Mouse (Mus musculus) frontal cortex, postnatal 25 days (tissue): Measurements from ENCODE around the gene Cpn2.

ENCODE experiments used
- DNase-seq, 2 experiments: peaks; one replicate each; pipeline ENCODE4 v3.0.0; 2022; ENCODE audit warnings: low spot score in 2 of 2

The Cpn2 gene

DNA sequence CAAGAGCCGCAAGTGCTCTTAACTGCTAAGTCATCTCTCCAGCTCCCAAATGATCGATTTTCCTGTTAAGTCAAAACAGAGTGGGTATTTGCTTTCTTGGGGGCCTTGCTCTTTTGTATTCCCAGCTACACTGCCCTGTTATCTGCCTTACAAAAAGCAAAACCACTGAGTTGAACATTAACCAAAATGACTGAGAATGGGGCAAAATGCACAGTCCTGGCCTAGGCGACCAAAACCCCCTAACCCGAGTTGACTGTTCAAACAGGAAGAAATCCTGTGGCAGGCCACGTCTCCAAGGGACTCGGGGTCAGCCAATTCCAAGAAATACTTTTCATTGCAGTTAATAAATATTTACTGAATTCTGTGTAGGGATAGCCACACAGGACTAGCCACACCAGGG, 28.5 kb downstream of the Cpn2 start:
- no peak for DNase-seq

DNA sequence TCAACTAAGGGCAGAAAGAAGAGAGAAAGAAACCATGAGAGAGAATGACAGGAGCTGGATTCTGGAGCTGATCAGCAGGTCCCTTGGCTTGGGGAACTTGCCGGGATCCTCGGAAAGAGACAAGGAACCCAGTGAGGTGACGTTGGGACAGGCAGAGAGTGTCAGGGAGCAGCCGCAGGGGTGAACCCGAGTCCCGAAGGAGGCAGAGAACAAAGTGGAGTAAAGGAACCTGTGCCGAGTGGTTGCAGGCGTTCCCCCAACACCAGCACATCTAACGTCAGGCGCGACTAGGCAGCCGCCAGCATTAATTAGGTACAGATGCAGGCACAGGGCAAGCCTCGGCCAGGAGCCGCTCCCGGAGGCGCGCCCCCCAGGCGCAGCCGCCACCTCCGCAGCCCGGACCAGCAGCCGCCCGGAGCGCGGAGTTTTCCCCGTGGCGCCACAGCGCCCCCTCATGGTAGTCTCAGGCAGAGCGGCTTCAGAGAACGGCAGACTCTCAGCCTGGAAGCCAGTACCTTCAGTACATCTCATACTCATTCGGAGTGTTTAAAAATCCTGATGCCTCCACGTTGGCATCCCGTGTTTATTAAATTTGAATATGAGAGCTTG, 31.1 kb downstream of the Cpn2 start:
- peak; percentile 77 to 79 for DNase-seq

DNA sequence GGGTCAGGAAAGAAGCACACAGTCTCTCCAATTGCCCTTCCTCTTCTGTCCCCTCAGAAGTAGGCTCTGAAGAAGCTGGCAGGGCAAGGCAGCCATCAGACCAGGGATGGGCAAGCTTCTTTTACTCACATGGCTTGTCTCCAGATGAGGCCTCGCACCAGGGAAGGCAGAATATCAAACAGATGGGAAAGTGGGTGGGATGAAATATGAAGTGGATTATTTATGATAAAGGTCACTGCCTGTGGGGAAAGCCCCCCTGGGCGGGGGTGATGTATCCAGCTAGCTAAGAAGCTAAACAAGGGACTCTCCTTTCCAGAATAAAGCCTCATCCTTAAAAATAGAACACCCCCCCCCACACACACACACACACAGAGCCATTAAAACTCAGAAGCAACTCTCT, 31.7 kb downstream of the Cpn2 start:
- DNase-seq: no peak

DNA sequence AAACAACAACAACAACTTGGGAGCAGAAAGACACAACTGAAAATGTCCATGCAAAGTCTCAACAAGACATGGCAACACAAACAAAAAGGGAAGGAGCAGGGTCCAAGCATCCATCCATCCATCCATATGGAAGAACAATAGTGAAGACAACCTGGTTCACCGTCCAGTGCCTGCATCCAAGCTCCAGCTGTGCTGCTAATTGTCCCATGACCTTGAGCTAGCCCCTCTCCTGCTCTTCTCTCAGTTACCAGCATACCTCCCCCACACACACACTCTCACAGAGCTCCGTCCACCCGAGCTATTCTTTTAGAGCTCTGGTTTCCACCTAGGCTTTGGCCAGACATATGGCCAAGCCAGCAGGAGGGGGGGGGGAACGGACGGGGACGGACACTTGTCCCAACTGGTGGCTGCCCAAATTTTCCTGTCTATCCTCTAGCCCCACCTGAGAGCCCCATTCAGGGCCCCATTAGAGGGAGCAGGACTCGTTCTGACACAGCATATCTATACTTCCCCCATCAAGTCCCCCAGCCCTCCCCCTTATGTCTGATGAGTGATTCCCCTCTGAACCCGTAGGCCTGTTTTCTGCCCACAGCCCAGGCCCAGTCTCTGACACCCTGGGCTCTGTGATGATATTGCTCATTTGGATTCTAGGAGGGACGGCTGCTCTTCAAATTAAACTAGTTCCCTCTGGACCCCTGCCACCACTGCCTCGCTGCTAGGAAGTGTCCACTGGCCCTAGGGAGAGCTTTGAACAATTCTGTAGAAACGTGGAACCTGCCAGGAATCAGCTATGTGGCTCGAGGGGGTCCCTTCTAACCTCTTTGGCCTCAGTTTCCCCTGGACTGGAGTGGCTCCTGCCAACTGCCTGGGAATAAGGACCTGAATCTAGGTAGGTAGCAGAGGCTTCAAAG, 32.4 kb downstream of the Cpn2 start:
- DNase-seq: no peak

DNA sequence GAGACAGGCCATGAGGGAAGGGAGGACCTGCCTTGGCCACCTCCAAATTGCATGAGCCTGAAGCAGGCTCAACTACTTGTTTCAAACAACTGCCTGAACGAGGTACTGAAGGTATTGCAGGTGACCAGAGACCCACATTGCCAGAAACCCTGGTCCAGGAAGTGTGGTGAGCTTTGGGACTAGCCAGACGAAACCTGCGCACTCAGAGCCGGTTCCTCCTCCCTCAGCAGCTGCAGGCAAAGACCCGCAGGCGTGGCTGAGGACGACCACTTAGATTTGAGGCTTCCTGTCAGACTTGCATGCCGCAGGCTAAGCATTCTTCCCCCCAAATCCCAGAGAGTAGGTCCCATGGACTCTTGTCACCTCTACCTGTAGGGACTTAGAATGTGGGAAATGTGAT, 33.2 kb downstream of the Cpn2 start:
- no peak for DNase-seq

DNA sequence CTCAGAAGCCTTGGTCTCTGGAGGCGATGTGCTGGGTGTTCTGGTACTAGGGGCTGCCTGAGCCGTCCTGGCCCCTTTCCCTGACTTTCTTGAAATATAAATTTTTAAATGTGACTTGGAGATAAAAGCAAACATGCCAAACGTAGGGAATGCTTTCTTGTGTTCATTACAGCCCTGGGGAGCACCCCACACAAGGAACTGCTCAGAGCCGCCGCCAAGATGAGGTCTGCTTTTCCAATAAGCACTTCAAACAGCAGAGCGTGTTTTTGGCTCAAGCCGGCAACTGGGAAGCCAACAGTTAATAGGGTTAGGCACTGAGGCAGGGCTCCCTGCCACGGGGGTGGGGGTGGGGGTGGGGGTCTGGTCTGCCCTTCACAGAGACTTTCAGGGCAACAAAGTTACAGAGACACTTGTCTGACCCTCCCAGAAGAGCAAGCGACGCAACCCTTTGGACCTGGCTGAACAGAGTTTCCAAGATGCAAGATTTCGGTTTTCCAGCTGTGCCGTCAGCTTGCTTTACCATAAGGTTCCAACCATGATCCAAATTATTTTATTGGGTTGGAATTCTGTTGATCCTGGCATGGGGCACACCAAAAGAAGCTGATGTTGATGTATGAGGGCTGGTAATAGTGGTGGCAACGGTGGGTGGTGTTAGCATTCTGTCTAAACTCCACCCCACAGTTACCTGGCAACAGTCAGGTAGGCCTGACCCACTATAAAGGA, 35.3 kb downstream of the Cpn2 start:
- DNase-seq: no peak

DNA sequence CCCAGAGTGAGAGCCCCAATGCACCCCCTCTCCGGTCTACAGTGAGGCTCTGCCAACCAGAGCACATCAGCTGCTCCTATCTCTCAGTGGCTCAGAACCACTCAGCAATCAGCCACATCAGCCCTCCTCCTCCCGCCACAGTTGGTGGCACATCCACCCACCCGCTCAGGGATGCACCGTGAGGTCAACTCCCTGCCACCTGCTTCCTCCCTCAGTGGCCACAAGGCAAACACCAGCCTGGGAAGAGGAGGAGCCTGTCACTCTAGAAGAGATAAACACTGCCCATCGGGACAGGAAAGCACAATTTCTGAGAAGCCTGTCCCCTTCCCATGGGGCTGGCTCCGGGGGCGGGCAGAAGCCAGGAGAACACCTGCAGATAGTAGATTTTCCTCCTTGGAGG, 39.9 kb downstream of the Cpn2 start:
- DNase-seq: no peak

DNA sequence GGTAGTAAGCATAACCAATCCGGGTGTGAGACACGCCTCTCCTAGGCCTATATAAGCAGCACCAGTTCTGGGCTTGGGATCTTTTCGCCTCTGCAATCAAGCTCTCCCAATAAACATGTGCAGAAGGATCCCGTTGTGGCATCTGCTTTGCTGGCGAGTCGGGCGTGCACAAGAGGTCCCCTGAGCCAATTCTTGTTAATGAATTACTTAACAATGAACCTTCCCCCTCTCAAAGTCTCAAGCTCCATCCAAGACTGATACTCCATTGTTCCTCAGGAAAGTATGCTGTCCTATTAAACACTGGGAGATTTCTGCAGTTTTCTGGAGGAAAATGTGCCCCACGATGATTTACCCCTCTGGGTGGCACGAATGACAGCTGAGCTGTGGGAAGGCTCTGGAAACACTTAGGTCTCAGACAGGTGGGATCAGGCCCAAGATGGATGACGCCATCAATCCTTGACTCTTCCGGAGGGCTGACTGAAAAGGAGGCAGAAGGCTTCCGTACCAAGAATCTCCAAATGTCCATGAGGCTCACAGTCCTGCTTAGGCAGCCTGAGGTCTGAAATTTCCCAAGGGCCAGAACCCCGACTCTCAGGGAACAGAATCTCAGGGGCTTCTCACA, 46.0 kb downstream of the Cpn2 start:
- no peak for DNase-seq

DNA sequence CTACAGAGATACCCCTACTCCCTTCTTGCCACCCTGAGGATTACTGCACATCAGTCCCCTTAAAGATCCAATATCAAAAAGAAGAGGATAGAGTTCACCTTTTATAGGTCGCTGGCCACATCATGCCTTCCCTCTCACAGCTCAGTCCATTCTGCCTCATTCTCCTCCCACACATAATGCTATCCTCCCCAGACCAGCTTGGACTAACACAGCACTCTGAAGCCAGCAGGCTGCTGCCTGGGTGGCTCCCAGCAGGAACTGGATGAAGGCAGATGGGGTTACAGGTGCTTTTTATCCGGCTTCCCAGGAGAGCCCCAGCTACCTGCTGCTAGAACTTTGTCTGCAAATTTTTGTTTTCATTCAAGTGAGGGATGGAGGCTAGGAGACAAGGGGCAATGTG, 51.5 kb downstream of the Cpn2 start:
- DNase-seq: no peak

DNA sequence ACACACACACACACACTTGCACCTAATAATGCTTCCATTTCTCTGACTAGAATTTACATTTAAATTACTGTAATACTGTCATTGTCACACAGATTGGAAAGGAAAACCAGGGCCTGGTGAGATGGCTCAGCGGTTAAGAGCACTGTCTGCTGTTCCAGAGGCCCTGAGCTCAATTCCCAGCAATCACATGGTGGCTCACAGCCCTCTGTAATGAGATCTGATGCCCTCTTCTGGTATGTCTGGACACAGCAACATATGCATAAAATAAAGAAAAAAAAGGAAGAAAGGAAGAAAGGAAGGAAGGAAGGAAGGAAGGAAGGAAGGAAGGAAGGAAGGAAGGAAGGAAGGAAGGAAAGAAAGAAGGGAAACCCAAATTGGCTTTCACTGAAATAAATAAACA, 53.7 kb downstream of the Cpn2 start:
- no peak for DNase-seq

DNA sequence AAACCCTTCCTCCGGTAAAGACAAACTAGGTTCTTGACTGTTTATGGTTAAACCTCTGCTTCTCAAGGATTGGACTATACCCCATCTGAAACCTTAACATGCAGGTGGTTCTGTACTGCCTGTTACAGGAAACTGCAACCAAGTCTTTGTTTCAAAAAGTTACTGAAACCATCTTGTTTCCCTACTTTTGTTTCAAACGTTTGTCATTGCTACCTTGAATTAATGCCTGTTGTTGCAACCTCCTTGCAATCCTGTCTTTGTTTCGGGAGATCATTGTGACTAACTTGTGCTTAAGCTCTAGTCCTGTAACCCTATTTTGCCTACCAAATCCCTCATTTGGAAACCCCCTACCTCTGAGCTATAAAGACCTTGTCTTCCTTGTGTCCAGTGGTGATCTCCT, 55.3 kb downstream of the Cpn2 start:
- no peak for DNase-seq

DNA sequence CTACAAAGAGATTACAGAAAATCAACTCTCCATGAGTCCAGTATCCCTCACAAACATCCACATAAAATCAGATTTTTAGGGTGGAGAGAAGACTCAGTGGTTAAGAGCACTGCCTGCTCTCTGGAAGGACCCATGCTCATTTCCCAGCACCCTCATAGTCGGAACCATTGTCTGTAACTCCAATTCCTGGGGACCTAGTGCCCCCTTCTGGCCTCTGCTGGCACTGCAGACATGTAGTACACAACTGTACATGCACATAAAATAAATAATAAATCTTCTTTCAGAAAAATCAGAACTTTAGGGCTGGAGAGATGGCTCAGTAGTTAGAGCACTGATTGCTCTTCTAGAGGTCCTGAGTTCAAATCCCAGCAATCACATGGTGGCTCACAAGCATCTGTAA, 58.0 kb downstream of the Cpn2 start:
- no peak for DNase-seq

DNA sequence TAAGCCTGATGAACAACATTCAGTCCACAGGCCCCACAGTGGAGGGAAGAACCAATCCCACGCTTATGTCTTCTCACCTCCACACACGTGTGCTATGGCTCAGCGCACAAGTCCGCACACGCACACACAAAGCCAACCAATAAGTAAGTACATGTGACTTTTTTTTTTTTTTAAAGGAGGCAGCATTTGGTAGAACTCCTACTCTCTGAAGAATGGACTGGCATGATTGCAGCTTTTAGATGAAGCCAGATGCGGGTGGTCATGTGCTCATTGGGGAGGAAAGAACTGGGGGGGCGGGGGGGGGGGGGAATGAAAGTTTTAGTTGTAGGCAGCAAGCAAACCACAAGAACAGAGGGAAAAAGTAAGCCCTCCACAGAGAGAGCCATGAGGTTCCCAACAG, 59.3 kb downstream of the Cpn2 start:
- no peak for DNase-seq

DNA sequence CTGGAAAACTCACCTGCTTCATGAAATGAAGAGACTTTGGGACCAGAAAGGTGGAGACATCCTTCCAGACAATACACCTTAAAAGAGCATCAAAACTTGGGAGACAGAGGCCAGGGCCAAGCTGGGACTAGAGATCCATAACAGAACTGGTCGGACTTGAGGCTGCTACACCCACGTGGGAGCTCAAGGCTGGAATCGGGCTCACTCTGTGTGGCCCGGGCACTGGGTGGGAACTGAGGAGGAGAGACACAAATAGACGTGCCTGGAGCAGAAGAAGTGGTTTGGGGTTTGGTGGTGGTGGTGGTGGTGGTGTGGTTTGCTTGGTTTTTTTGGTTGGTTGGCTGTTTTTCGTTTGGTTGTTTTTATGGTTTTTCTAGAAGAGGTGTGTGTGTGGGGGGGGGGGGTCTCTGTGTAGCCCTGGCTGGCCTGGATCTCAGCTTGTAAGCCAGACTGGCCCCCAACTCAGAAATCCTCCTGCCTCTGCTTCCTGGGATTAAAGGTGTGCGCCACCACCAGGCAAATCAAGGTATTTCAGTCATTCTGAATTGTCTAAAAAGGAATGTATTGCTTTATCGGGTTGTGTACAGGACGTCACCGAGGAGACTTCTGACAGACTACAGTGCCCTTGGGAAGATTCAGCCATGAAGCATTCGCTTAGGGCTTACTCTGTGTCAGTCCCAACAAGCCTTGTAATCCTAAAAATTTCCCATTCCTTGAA, 60.0 kb downstream of the Cpn2 start:
- no peak for DNase-seq
